Mouse (Mus musculus) B cell, adult 2 months (primary cell): ENCODE results near the gene Trat1.

Source experiments
- DNase-seq, 2 experiments: peaks; one replicate each; pipeline ENCODE4 v3.0.0; 2022

Trat1 gene

DNA sequence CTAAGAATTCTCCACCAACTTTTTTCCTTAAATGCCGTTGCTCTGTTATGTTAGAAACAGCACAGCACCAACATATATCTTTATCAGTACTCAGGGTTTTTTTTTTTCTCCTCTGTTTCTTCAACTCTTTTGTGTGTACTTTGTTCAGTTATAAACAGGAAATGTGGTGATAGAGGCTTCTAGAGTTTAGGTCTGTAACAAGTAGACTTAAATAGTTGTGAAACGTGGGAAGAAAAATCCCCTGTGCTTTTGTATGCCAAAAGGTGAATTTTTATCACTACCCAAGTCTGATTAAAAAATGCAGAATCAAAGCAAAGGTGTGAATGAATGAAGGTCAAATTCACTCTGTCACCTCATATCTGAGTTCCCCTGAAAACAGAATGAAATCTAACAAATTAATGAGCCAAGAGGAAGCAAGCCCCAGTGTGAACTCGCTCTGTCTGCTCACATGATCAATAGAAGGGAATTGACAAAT lies at the start of gene Trat1:
Gene Trat1 (minus strand): TSS at position 51 of the 475 bp plus-strand sequence.
- DNase-seq, result no peak

GRCm38 (mm10) chr16:48818524-48818923 lies 46.7 kb upstream of the Trat1 start:
- no peak for DNase-seq

GRCm38 (mm10) chr16:48816695-48817094 lies 44.9 kb upstream of the Trat1 start, which contains the start of gene Retnlb:
TSS of gene Retnlb (plus strand) at chr16:48816856.
- no peak for DNase-seq

DNA sequence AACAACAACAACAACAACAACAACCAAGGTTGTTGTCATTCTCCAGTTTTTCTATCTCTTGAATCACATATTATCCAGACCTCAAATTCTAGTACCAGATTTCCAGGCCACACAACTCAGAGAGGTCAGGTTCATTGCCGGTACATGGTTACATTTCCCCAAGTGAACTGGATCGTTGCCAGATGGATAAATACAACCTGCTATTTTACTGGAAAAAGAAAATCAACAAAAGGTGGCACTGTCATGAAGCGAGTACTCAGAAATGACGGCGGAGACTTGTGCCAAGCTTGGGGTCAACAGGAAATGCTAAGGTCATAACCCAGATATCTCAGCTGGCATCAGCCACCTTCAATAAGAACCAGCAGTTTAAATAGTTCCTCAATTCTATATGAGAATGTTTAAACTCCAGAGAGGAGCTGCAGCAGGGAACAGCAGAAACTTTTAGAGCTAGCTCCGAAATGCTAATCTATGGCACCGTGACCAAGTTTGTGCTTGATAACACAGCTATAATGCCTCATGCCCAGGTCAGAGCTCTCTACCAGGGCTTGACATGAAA lies 40.1 kb upstream of the Trat1 start:
- DNase-seq, result no peak

DNA sequence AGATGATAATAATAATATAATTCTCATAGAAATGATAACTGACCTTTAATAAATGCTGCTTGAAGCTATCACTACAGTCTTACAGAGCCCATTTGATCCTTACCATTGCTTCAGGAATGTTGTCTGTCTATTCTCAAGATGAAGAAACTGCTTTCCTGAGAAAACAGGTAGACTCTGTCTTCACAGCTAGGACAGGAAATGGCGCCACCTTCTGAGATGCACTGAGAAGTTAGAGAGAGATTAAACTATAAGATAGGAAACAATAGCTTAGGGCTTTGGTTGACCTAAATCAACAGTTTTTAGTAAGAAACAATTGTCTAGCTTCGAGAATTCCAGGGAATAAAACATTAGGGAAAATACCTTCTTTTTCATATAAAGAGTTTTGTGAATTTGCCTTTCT lies 37.6 kb upstream of the Trat1 start:
- DNase-seq, result no peak

- DNase-seq, result no peak
These were observed 34.7 kb upstream of the Trat1 start for GRCm38 (mm10) chr16:48806521-48806920.

DNA sequence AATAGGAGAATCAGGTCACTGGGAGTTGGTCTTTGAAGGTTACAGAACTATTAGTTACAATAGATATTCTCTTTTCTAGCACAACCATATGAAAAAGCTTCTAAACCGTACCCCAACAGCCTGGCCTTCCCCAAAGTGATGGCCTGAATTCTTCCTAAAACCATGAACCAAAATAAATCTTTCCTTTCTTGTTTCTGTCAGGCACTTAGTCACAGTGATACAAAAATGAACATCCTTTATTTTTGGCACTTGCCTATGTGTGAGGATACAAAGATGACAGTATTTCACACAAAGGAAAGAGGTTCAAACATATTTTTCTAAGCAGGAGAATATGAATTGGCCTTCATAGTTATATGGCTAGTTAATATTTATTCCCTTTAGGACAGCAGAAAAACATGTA lies 33.6 kb upstream of the Trat1 start:
- DNase-seq, result no peak

GRCm38 (mm10) chr16:48800906-48801305 lies 29.1 kb upstream of the Trat1 start:
- no peak for DNase-seq

DNA sequence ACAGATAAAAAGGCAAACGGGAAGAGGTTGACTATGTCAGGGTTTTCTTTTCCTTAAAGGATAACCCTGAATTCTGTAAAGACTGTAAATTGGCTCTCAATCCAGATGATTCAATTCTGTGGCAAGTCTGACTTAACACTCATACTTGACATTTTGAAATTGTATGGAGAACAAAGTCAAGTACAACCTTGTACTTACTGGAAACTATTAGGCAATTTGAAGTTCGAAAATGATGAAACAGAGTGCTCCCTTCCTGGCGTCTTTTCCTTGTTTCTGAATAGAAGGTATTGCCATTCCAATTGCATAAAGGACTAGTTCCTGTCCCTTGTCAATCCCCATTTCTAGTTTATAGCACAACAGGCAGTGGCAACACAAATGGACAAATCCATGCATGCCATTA lies 27.6 kb upstream of the Trat1 start:
- no peak for DNase-seq

DNA sequence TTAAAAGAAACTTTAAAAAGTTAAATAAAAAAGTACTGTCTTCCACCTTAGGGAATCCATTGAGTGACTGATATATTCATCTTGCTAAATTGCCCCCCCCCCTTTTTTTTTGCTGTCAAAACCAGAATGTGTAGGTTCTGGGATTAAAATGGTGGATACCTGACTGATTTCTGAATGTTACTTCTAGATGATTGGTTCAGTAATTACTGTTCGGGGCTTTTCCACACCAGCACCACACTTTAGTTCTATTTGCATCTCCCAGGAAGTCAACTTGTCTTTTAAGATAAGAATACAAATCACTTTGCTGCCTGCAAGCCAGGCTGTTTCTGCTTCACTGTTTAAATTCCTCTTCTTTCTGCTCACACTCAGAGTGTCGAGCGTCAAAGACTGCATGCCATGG lies 26.5 kb upstream of the Trat1 start:
- no peak for DNase-seq

DNA sequence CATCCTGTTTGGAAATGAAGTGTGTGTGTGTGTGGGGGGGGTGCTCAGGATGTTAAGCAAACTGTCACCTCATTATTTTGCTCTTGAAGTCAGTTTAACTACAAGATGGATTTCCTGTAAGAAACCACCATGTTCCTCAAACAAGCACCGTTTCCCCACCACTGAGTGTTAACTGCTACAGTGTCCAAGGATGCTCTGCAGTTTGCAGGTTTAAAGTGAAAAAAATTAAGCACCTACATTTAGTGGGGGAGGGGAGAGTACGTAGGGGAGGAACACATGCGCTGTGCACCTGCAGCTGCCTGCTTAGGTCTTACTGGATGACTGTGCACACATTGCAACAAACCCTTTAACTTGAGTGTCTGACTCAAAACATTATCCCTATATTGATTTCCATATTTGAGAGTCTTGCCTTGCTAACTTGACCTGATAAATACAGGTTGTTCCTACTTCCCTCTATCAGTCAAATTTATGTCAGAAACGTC lies 16.9 kb upstream of the Trat1 start:
- no peak for DNase-seq

DNA sequence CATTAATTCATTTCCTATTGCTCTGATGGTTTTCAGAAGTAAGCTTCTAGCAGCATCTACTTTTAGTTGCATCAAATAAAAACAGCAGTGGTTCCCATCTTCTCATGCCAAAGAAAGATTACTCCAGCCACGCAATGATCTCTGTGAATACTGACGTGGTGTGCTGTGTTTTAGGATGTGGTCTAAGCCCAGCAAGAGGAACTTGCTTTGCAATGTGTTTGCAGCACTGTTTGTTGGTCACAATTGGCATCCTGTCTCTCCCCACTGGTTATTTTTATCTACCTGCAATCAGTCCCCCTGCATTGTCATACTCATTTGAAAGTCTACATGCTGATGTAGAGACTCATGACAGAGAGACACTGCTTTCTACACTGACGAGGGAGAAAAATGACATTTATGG lies 14.4 kb upstream of the Trat1 start:
- DNase-seq, result no peak

GRCm38 (mm10) chr16:48777254-48777653 lies 5.4 kb upstream of the Trat1 start:
- no peak for DNase-seq

DNA sequence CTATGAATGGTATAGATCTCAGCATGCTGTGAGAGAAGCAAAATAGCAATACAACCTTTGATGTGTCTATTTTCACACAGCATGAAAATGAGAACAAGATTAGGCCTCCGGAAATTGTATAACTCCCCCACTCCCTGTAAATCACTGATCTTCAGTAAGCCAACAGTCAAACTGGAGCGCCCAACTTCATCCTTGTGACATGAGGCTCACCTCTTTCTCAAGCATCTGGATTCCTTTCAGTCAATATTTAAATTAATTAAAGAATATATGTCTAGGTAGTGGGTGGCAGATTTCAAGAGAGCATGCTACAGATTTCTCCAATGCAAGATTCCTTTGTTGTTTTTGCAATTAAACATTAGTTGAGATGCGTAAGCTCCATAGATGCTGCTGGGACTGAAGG lies 2.6 kb downstream of the Trat1 start:
- no peak for DNase-seq

DNA sequence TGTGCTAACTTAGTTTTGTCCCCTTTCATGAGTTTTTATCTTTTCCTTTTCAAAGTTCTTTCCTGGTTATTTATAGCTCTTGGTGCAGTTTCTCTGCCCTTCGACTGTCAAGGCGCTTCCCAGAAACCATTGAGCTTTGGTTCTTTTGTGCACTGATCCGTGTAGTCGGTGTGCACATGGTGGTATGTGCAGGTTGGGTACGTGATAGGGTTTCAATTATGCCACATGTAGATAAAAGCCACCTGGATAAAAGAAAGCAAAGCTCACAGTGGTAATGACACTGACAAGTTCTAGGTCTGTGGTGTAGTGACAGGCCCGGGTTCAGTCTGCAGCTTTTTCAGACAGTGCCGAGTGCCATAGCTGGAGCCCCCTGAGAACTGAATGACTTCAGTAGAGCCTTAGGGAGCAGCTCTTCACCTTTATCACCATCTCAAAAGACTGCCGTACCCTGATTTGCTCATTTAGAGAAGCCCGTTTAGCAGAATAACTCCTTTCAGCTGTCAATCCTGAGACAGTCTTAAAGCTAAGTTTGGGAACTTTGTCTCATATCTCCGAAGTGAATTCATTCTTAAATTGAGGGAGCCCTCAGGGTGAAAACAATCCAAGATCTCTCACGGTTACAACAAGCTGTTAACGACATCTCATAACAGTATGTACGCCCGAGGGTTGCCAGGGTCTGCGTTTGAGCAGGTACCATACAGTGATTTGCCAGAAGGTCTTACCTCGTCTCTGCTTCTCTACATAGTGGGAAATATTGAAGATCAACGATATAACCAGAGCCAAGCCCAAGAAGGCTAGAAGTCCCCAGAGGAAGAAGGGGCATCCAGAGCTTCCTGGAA lies 11.0 kb downstream of the Trat1 start:
- no peak for DNase-seq

- no peak for DNase-seq
These were observed 21.5 kb downstream of the Trat1 start for GRCm38 (mm10) chr16:48750145-48750827.

- no peak for DNase-seq
These were observed 26.4 kb downstream of the Trat1 start for GRCm38 (mm10) chr16:48745418-48745817.

GRCm38 (mm10) chr16:48745011-48745410 lies 26.8 kb downstream of the Trat1 start:
- DNase-seq, result no peak

GRCm38 (mm10) chr16:48741549-48741948 lies 30.3 kb downstream of the Trat1 start:
- no peak for DNase-seq

- DNase-seq, result no peak
These were observed 31.8 kb downstream of the Trat1 start for GRCm38 (mm10) chr16:48739974-48740373.

DNA sequence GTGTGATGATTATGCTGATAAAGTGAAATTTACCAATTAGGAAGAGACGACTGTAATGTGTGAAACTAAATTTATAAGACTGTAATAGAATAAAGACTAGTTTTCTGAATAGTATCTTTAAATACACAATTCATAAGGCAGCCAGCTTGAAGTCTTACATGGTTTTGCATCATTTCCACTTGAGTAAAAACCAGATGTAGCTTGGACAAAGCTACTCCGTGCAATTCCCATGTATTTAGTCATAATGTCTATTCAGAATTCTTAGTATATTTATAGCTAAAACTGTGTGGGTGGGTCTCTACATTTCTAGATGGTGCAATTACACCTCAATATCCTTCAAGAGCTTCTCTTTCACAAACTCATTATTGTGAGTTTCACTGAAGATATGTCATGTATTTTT lies 33.4 kb downstream of the Trat1 start:
- no peak for DNase-seq

- no peak for DNase-seq
These were observed 34.9 kb downstream of the Trat1 start for GRCm38 (mm10) chr16:48736890-48737289.

DNA sequence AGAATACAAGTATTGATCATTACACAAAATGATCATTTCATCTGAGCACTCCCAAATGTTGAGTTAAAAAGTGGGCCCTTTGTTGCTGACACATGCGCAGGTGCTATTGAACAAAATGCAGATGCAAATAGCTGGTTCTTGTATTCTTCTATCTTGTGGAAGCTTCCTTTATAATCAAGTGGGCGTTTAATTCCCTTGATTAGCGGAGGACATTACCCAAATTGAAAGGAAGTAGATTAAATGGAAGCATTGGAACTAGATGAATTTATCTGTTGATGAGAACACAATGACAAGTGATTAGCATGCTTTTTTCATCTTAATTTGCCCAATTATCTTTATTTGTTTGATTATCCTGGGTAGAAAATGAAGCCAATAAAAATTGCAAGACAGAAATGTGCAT lies 51.6 kb downstream of the Trat1 start:
- no peak for DNase-seq

- DNase-seq, result no peak
These were observed 52.1 kb downstream of the Trat1 start for GRCm38 (mm10) chr16:48719679-48720078.
